Comparison of ENCODE assay signal across 31 mouse cellular contexts in the genomic region with DNA sequence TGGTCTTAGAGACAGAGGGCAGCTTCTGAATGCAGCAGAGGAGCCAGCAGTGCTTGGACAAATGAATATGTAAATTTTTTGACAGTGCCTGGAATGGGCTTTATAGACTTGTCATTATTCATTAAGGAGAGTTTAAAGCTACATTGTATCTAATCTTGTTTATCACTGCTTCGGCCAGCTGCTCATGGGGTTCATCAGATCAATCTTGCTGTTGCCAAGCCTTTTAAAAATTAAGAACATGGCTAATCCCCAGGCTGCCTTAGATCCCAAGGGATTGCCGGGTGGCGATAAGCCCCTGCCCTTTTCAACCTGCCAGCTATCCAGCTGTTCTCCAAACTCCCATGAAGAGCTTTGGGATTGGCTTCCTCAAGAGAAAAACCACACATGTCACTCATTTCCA.
DNase-seq lines count a peak whose midpoint lies in the region; ATAC-seq and TF ChIP-seq lines count a peak whose summit lies in the region.
"Had no signal": no experiment of that assay in that cellular context is flagged by ENCODE, and none has a peak within 500 bp of the region (broad histone marks: within the 10 kb centered on the region; RNA-seq: fewer than 3 reads in every experiment).

No protein-coding gene starts in this region.

- peak; percentile 11 for DNase-seq in embryonic facial prominence, embryonic 14.5 days (ENCODE audit: low spot score)
- no peak for DNase-seq in embryonic facial prominence, embryonic 10.5 days (ENCODE audit: low spot score)
- DNase-seq in midbrain, embryonic 10.5 days (ENCODE audit: low spot score), result peak; percentile 44
- peak; percentile 13 for DNase-seq in retina, adult 2 months (ENCODE audit: low read depth, low spot score)
- DNase-seq in left cerebral cortex, adult 2 months (ENCODE audit: extremely low spot score in 1 of 2, low spot score in 2 of 2), result no peak
- DNase-seq in right cerebral cortex, adult 18-20 months, result no peak
- DNase-seq: adrenal gland, adult 8-10 months; cerebellum, adult 9-10 months; cerebellum, postnatal 36 days; forebrain, postnatal 0 days; gastrocnemius, postnatal 25 days; heart, adult 18-20 months; heart, postnatal 4 days; kidney, adult 18-20 months; layer of hippocampus, adult 9-11 months; liver, postnatal 0 days; lung, postnatal 4 days; right cerebral cortex, postnatal 14 days; thymus, postnatal 4 days had no signal

- TF ChIP-seq CTCF in left cerebral cortex, adult 2 months (IDR thresholded peaks at IDR 0.05), result no peak

- no peak overlapping the region for H3K4me3 ChIP-seq in embryonic facial prominence, embryonic 14.5 days (ENCODE audit: low read depth, low read length)
- H3K4me3 ChIP-seq in embryonic facial prominence, embryonic 10.5 days, result no peak overlapping the region
- no peak overlapping the region for H3K4me3 ChIP-seq in midbrain, embryonic 10.5 days
- no peak overlapping the region for H3K4me3 ChIP-seq in midbrain, embryonic 16.5 days (ENCODE audit: low read depth, low read length)
- no peak overlapping the region for H3K4me3 ChIP-seq in left cerebral cortex, adult 2 months
- H3K4me3 ChIP-seq: embryonic facial prominence, embryonic 15.5 days; forebrain, embryonic 12.5 days; kidney, embryonic 15.5 days; limb, embryonic 13.5 days; liver, embryonic 12.5 days; megakaryocyte, embryonic 14.5 days; neural tube, embryonic 15.5 days had no signal

- no peak overlapping the region for H3K4me2 ChIP-seq in embryonic facial prominence, embryonic 14.5 days (ENCODE audit: low read depth, low read length)
- H3K4me2 ChIP-seq in midbrain, embryonic 16.5 days (ENCODE audit: low read length), result no peak overlapping the region
- H3K4me2 ChIP-seq: embryonic facial prominence, embryonic 15.5 days; forebrain, embryonic 12.5 days; heart, embryonic 11.5 days; hindbrain, embryonic 14.5 days; kidney, embryonic 15.5 days; limb, embryonic 13.5 days; liver, embryonic 12.5 days; neural tube, embryonic 15.5 days had no signal

- no peaks in the 10 kb centered on the region for H3K9me3 ChIP-seq in embryonic facial prominence, embryonic 14.5 days (ENCODE audit: control insufficient read depth, low read length)
- no peaks in the 10 kb centered on the region for H3K9me3 ChIP-seq in embryonic facial prominence, embryonic 10.5 days
- H3K9me3 ChIP-seq in midbrain, embryonic 10.5 days (replicated peaks), result no peaks in the 10 kb centered on the region
- H3K9me3 ChIP-seq in midbrain, embryonic 16.5 days (replicated peaks; ENCODE audit: control insufficient read depth, low read length, poor library complexity, severe bottlenecking), result no peaks in the 10 kb centered on the region
- H3K9me3 ChIP-seq: embryonic facial prominence, embryonic 15.5 days; forebrain, embryonic 12.5 days; G1E; kidney, embryonic 15.5 days; limb, embryonic 13.5 days; liver, embryonic 12.5 days; megakaryocyte, embryonic 14.5 days; neural tube, embryonic 15.5 days had no signal

- H3K27me3 ChIP-seq in embryonic facial prominence, embryonic 14.5 days (replicated peaks; ENCODE audit: control insufficient read depth, insufficient read depth, low read length), result no peaks in the 10 kb centered on the region
- H3K27me3 ChIP-seq in embryonic facial prominence, embryonic 10.5 days (replicated peaks; ENCODE audit: low read depth, poor library complexity, severe bottlenecking), result no peaks in the 10 kb centered on the region
- H3K27me3 ChIP-seq in midbrain, embryonic 10.5 days (ENCODE audit: low read depth, poor library complexity, severe bottlenecking), result peaks cover 62% of the 10 kb centered on the region
- H3K27me3 ChIP-seq in midbrain, embryonic 16.5 days (ENCODE audit: control insufficient read depth, insufficient read depth, low read depth, low read length), result no peaks in the 10 kb centered on the region
- H3K27me3 ChIP-seq: embryonic facial prominence, embryonic 15.5 days; forebrain, embryonic 12.5 days; kidney, embryonic 15.5 days; limb, embryonic 13.5 days; liver, embryonic 12.5 days; megakaryocyte, embryonic 14.5 days; neural tube, embryonic 15.5 days had no signal

- peaks cover 53% of the 10 kb centered on the region for H3K36me3 ChIP-seq in embryonic facial prominence, embryonic 14.5 days (ENCODE audit: control insufficient read depth, insufficient read depth, low read length)
- peaks cover 49% of the 10 kb centered on the region for H3K36me3 ChIP-seq in embryonic facial prominence, embryonic 10.5 days (replicated peaks)
- H3K36me3 ChIP-seq in midbrain, embryonic 10.5 days, result peaks cover 62% of the 10 kb centered on the region
- H3K36me3 ChIP-seq in midbrain, embryonic 16.5 days (ENCODE audit: control insufficient read depth, insufficient read depth, low read length), result peaks cover 21% of the 10 kb centered on the region
- H3K36me3 ChIP-seq: G1E had no signal

- no peak for ATAC-seq in embryonic facial prominence, embryonic 14.5 days (ENCODE audit: low read depth)
- ATAC-seq in midbrain, embryonic 16.5 days, result no peak
- ATAC-seq: forebrain, postnatal 0 days; inflammation-experienced regulatory T-cells, adult 6 months; liver, embryonic 12.5 days; liver, postnatal 0 days had no signal

- no peak overlapping the region for H3K27ac ChIP-seq in embryonic facial prominence, embryonic 14.5 days (replicated peaks; ENCODE audit: low read depth, low read length)
- H3K27ac ChIP-seq in embryonic facial prominence, embryonic 10.5 days (replicated peaks), result no peak overlapping the region
- no peak overlapping the region for H3K27ac ChIP-seq in midbrain, embryonic 10.5 days (replicated peaks)
- H3K27ac ChIP-seq in midbrain, embryonic 16.5 days (ENCODE audit: low read length), result no peak overlapping the region
- no peak overlapping the region for H3K27ac ChIP-seq in left cerebral cortex, adult 2 months
- H3K27ac ChIP-seq: embryonic facial prominence, embryonic 15.5 days; forebrain, embryonic 12.5 days; hindbrain, embryonic 14.5 days; kidney, embryonic 15.5 days; limb, embryonic 13.5 days; liver, embryonic 12.5 days; neural tube, embryonic 15.5 days had no signal

- H3K9ac ChIP-seq in embryonic facial prominence, embryonic 14.5 days (ENCODE audit: low read depth, low read length), result no peak overlapping the region
- H3K9ac ChIP-seq in midbrain, embryonic 16.5 days (ENCODE audit: low read depth, low read length), result no peak overlapping the region
- H3K9ac ChIP-seq: embryonic facial prominence, embryonic 15.5 days; forebrain, embryonic 12.5 days; forebrain, postnatal 0 days; hindbrain, embryonic 14.5 days; kidney, embryonic 15.5 days; limb, embryonic 13.5 days; liver, embryonic 12.5 days; liver, postnatal 0 days; neural tube, embryonic 15.5 days had no signal

- 63% methylated on average over 3 of the region's 3 CpGs for WGBS in embryonic facial prominence, embryonic 14.5 days
- 80% methylated on average over 3 of the region's 3 CpGs for WGBS in embryonic facial prominence, embryonic 10.5 days
- WGBS in midbrain, embryonic 10.5 days, result 49% methylated on average over 3 of the region's 3 CpGs
- WGBS in midbrain, embryonic 16.5 days, result 19% methylated on average over 3 of the region's 3 CpGs

- intact Hi-C loops in left cerebral cortex, adult 2 months (cut with DNase I), result no loop called here

- no peaks in the 10 kb centered on the region for H3K4me1 ChIP-seq in embryonic facial prominence, embryonic 14.5 days (ENCODE audit: control insufficient read depth, insufficient read depth, low read length)
- no peaks in the 10 kb centered on the region for H3K4me1 ChIP-seq in embryonic facial prominence, embryonic 10.5 days
- peaks cover 25% of the 10 kb centered on the region for H3K4me1 ChIP-seq in midbrain, embryonic 10.5 days
- H3K4me1 ChIP-seq in midbrain, embryonic 16.5 days (ENCODE audit: control insufficient read depth, insufficient read depth, low read length), result no peaks in the 10 kb centered on the region
- H3K4me1 ChIP-seq: embryonic facial prominence, embryonic 15.5 days; kidney, embryonic 15.5 days; limb, embryonic 13.5 days; liver, embryonic 12.5 days; neural tube, embryonic 15.5 days had no signal

Comparison
In these comparisons a context has a peak if more than half of its experiments do, and no peak if none do; other contexts are left out.
1. DNase-seq: peak in embryonic facial prominence, embryonic 14.5 days (single experiment), midbrain, embryonic 10.5 days (single experiment) and retina, adult 2 months (single experiment); none in embryonic facial prominence, embryonic 10.5 days (single experiment), left cerebral cortex, adult 2 months (0 of 2) and right cerebral cortex, adult 18-20 months (single experiment).